Mouse (Mus musculus) hindbrain, embryonic 16.5 days (tissue): ENCODE data around the gene Ush2a. TPM values are rescaled to one million over a fixed set of nuclear protein-coding genes. Genes with fewer than 3 reads are reported as not detected.
A peak's percentile ranks its signal among the peaks of the same experiment; 100 is the strongest.

ENCODE experiments used
- ATAC-seq: fragments of 200-750 bp; cut with Nextera tagmentation; 2 replicates; pipeline ENCODE4 v1.8.0; 2017; ENCODE audit warnings: moderate TSS enrichment, moderate library complexity
- H3K27ac ChIP-seq: fragments of 300-500 bp; sonication (generic); 2 replicates; pipeline ENCODE4 v1.5.1; 2014; ENCODE audit warnings: low read depth, mild to moderate bottlenecking, control low read depth, low read length, moderate library complexity
- H3K27me3 ChIP-seq: fragments of 300-500 bp; sonication (generic); replicated peaks from 2 replicates; pipeline ENCODE4 v1.6.1; 2014; ENCODE audit warnings: low read length; ENCODE audit not compliant: control insufficient read depth, insufficient read depth
- H3K36me3 ChIP-seq: fragments of 300-500 bp; sonication (generic); 2 replicates; pipeline ENCODE4 v1.6.1; 2014; ENCODE audit warnings: mild to moderate bottlenecking, low read length, moderate library complexity, mixed read lengths; ENCODE audit not compliant: control insufficient read depth, insufficient read depth
- H3K4me1 ChIP-seq: fragments of 300-500 bp; sonication (generic); 2 replicates; pipeline ENCODE4 v1.6.1; 2014; ENCODE audit warnings: low read depth, low read length; ENCODE audit not compliant: control insufficient read depth, insufficient read depth
- H3K4me2 ChIP-seq: fragments of 300-500 bp; sonication (generic); 2 replicates; pipeline ENCODE4 v1.6.1; 2014; ENCODE audit warnings: mild to moderate bottlenecking, low read length, control low read depth, moderate library complexity
- H3K4me3 ChIP-seq: fragments of 300-500 bp; sonication (generic); 2 replicates; pipeline ENCODE4 v1.5.1; 2014; ENCODE audit warnings: mild to moderate bottlenecking, low read length, control low read depth, moderate library complexity
- H3K9ac ChIP-seq: fragments of 300-500 bp; sonication (generic); 2 replicates; pipeline ENCODE4 v1.6.1; 2014; ENCODE audit warnings: low read depth, mild to moderate bottlenecking, control low read depth, low read length, moderate library complexity
- H3K9me3 ChIP-seq: fragments of 300-500 bp; sonication (generic); 2 replicates; pipeline ENCODE4 v1.6.1; 2014; ENCODE audit warnings: mild to moderate bottlenecking, low read length, moderate library complexity; ENCODE audit not compliant: control insufficient read depth
- WGBS: fragments of 180-500 bp; shearing (Covaris S2); extraction: QIAGEN DNeasy Blood & Tissue Kit; methylation state at CpG from one replicate; pipeline ENCODE4 v1.1.7; 2014; 5-methylcytosine and 5-hydroxymethylcytosine counted together
- polyA plus RNA-seq: library from polyadenylated mRNA; unstranded; fragments of >200 nt; fragmentation: Nextera tagmentation; extraction: Ambion mirVana; gene quantifications from 2 replicates; pipeline ENCODE4 v1.2.1, GENCODE M21; 2015

The Ush2a gene
- polyA plus RNA-seq, 1 experiment from 2014 or later, result 0.34 TPM

- Histone ChIP-seq H3K9me3 (no peaks in the 10 kb centered on the region), H3K36me3 (no peaks in the 10 kb centered on the region), H3K4me3 (no peak overlapping the region), H3K27ac (no peak overlapping the region), H3K9ac (no peak overlapping the region), H3K27me3 (no peaks in the 10 kb centered on the region), H3K4me2 (no peak overlapping the region), H3K4me1 (no peaks in the 10 kb centered on the region)
- 83% methylated on average over 5 of the region's 5 CpGs for WGBS
- no peak for ATAC-seq
These were observed 290.0 kb downstream of the Ush2a start for GRCm38 (mm10) chr1:188551802-188552201.

- no peaks in the 10 kb centered on the region for H3K9me3 ChIP-seq
- no peak overlapping the region for H3K4me3 ChIP-seq
- ATAC-seq, result no peak
- H3K27me3 ChIP-seq, result no peaks in the 10 kb centered on the region
- H3K27ac ChIP-seq, result no peak overlapping the region
- H3K9ac ChIP-seq, result no peak overlapping the region
- WGBS, result 42% methylated on average over 2 of the region's 2 CpGs
- no peak overlapping the region for H3K4me2 ChIP-seq
- no peaks in the 10 kb centered on the region for H3K4me1 ChIP-seq
- no peaks in the 10 kb centered on the region for H3K36me3 ChIP-seq
These were observed 297.1 kb downstream of the Ush2a start for GRCm38 (mm10) chr1:188558911-188559310.

- no peaks in the 10 kb centered on the region for H3K36me3 ChIP-seq
- H3K27me3 ChIP-seq, result no peaks in the 10 kb centered on the region
- no peak overlapping the region for H3K9ac ChIP-seq
- 87% methylated on average over 5 of the region's 5 CpGs for WGBS
- no peaks in the 10 kb centered on the region for H3K9me3 ChIP-seq
- H3K4me2 ChIP-seq, result no peak overlapping the region
- no peak overlapping the region for H3K4me3 ChIP-seq
- no peak for ATAC-seq
- no peak overlapping the region for H3K27ac ChIP-seq
- H3K4me1 ChIP-seq, result no peaks in the 10 kb centered on the region
These were observed 304.4 kb downstream of the Ush2a start for GRCm38 (mm10) chr1:188566229-188566628.

GRCm38 (mm10) chr1:188567486-188567885, 305.7 kb downstream of the Ush2a start:
- 49% methylated on average over 4 of the region's 4 CpGs for WGBS
- H3K27me3 ChIP-seq, result no peaks in the 10 kb centered on the region
- ATAC-seq, result no peak

GRCm38 (mm10) chr1:188568295-188568961, 306.6 kb downstream of the Ush2a start:
- no peak overlapping the region for H3K9ac ChIP-seq
- H3K4me1 ChIP-seq, result no peaks in the 10 kb centered on the region
- peak; percentile 42; the same call in 1 of the 2 replicates for ATAC-seq
- no peaks in the 10 kb centered on the region for H3K36me3 ChIP-seq
- H3K4me3 ChIP-seq, result no peak overlapping the region
- 60% methylated on average over 9 of the region's 9 CpGs for WGBS
- H3K4me2 ChIP-seq, result no peak overlapping the region
- H3K27me3 ChIP-seq, result no peaks in the 10 kb centered on the region
- no peaks in the 10 kb centered on the region for H3K9me3 ChIP-seq
- H3K27ac ChIP-seq, result no peak overlapping the region

More at GRCm38 (mm10) chr1:188567486-188567885, 305.7 kb downstream of the Ush2a start:
- Histone ChIP-seq H3K9ac (no peak overlapping the region), H3K27ac (no peak overlapping the region), H3K4me3 (no peak overlapping the region), H3K36me3 (no peaks in the 10 kb centered on the region), H3K4me1 (no peaks in the 10 kb centered on the region), H3K9me3 (no peaks in the 10 kb centered on the region), H3K4me2 (no peak overlapping the region)

- Histone ChIP-seq H3K9me3 (no peaks in the 10 kb centered on the region), H3K36me3 (no peaks in the 10 kb centered on the region), H3K9ac (no peak overlapping the region), H3K4me1 (no peaks in the 10 kb centered on the region), H3K4me2 (no peak overlapping the region), H3K27ac (no peak overlapping the region), H3K4me3 (no peak overlapping the region), H3K27me3 (no peaks in the 10 kb centered on the region)
- no peak for ATAC-seq
- WGBS, result 33% methylated on average over 8 of the region's 8 CpGs
These were observed 314.5 kb downstream of the Ush2a start for GRCm38 (mm10) chr1:188576246-188576747.

GRCm38 (mm10) chr1:188577376-188577775, 315.6 kb downstream of the Ush2a start:
- H3K9me3 ChIP-seq, result no peaks in the 10 kb centered on the region
- H3K4me1 ChIP-seq, result no peaks in the 10 kb centered on the region
- H3K27ac ChIP-seq, result no peak overlapping the region
- H3K4me2 ChIP-seq, result no peak overlapping the region
- no peaks in the 10 kb centered on the region for H3K27me3 ChIP-seq
- WGBS, result 83% methylated on average over 4 of the region's 4 CpGs
- no peaks in the 10 kb centered on the region for H3K36me3 ChIP-seq
- no peak overlapping the region for H3K9ac ChIP-seq
- ATAC-seq, result no peak
- no peak overlapping the region for H3K4me3 ChIP-seq

GRCm38 (mm10) chr1:188581136-188581535, 319.3 kb downstream of the Ush2a start:
- no peaks in the 10 kb centered on the region for H3K36me3 ChIP-seq
- no peak overlapping the region for H3K27ac ChIP-seq
- H3K4me3 ChIP-seq, result no peak overlapping the region
- H3K9ac ChIP-seq, result no peak overlapping the region
- H3K9me3 ChIP-seq, result no peaks in the 10 kb centered on the region
- WGBS, result 42% methylated on average over 4 of the region's 4 CpGs
- H3K27me3 ChIP-seq, result no peaks in the 10 kb centered on the region
- no peaks in the 10 kb centered on the region for H3K4me1 ChIP-seq
- no peak for ATAC-seq
- no peak overlapping the region for H3K4me2 ChIP-seq

GRCm38 (mm10) chr1:188595251-188595650, 333.4 kb downstream of the Ush2a start:
- Histone ChIP-seq H3K4me1 (no peaks in the 10 kb centered on the region), H3K27me3 (no peaks in the 10 kb centered on the region), H3K27ac (no peak overlapping the region), H3K9me3 (no peaks in the 10 kb centered on the region), H3K4me2 (no peak overlapping the region), H3K36me3 (no peaks in the 10 kb centered on the region), H3K9ac (no peak overlapping the region), H3K4me3 (no peak overlapping the region)
- WGBS, result 65% methylated on average over 4 of the region's 4 CpGs
- no peak for ATAC-seq
